Mouse (Mus musculus): ENCODE data around the gene Tpt1. TPM values are rescaled to one million over a fixed set of nuclear protein-coding genes. Genes with fewer than 3 reads are reported as not detected.
A peak's percentile ranks its signal among the peaks of the same experiment; 100 is the strongest.
"Not testable (repeated sequence)": the region's sequence is repeated elsewhere in the genome, so short reads cannot be mapped to it uniquely, and the experiment has no call there.

Tpt1 gene
- polyA plus RNA-seq, 1 experiment from 2014 or later, result 1,351 TPM

DNA sequence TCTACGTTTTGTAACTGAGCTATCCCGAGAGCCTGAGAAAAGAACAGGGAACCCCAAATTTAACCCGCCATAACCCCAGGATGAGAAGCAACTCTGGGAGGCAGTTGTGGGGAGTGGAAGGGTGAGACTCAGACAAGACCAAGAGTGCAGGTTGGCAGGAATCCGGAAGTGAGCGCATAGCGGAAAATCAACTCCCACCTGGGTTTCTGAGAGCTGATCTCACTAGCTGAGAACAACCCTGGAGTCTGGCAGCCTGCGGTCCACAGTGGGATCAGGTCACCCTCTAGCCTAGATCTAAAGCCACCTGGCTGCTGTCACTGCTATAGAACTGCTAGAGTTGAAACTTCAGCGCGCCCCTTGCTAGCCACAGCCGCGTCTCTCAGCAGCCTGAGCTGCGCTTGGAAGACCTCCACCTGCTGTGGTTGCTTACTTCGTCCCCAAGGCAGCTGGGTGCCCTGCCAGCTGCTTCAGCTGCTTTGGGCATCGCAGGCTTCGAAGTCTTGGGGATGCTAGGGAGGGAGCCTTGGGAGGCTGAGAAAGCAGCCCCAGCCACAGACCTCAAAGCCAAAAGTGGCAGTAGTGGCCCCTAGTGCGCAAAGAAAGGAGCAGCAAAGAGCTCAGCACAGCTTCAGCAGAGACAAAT, 10.0 kb upstream of the Tpt1 start:
- H3K27ac ChIP-seq (ENCODE audit: low read length), result peak overlapping the region; percentile 99
- H3K4me3 ChIP-seq (ENCODE audit: low read depth, low read length), result peak overlapping the region; percentile 45
- peak overlapping the region; percentile 97 for H3K4me2 ChIP-seq (replicated peaks; ENCODE audit: low read depth, low read length)
- WGBS, result under 1% methylated on average over 16 of the region's 16 CpGs
- no peaks in the 10 kb centered on the region for H3K9me3 ChIP-seq (ENCODE audit: control insufficient read depth, low read depth, low read length)
- ATAC-seq (ENCODE audit: insufficient number of reproducible peaks, insufficient read depth, low FRiP score, low read depth), result peak; percentile 35
- peak overlapping the region; percentile 73 for H3K9ac ChIP-seq (replicated peaks; ENCODE audit: low read depth, low read length)
- peaks cover 8% of the 10 kb centered on the region for H3K4me1 ChIP-seq (ENCODE audit: control insufficient read depth, insufficient read depth, low read length)
- H3K27me3 ChIP-seq (ENCODE audit: control insufficient read depth, insufficient read depth, low read length), result no peaks in the 10 kb centered on the region
- no peaks in the 10 kb centered on the region for H3K36me3 ChIP-seq (ENCODE audit: control insufficient read depth, insufficient read depth, low read length)

DNA sequence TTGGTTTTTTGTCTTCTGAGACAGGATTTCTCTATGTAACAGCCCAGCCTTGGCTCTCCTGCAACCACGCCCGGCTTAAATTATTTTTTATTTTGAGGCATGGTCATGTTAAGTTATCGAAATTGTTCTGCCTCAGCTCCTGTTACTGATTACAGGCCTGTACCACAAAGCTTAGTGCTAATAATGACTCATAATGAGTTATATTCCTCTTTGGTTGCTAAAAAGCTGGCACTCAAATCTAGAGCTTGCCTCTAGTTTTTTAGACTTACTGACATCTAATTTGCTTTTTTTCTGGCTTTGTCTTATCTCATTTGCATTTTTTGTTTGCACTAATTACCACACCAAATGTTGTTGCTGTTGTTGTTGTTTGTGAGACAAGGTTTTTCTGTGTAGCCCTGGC, 8.3 kb upstream of the Tpt1 start:
- peaks cover 8% of the 10 kb centered on the region for H3K4me1 ChIP-seq (ENCODE audit: control insufficient read depth, insufficient read depth, low read length)
- H3K27ac ChIP-seq (ENCODE audit: low read length), result peak overlapping the region; percentile 48; the same call in 1 of the 2 replicates
- no peak for ATAC-seq (ENCODE audit: insufficient number of reproducible peaks, insufficient read depth, low FRiP score, low read depth)
- no peaks in the 10 kb centered on the region for H3K27me3 ChIP-seq (ENCODE audit: control insufficient read depth, insufficient read depth, low read length)
- no peaks in the 10 kb centered on the region for H3K36me3 ChIP-seq (ENCODE audit: control insufficient read depth, insufficient read depth, low read length)
- no peaks in the 10 kb centered on the region for H3K9me3 ChIP-seq (ENCODE audit: control insufficient read depth, low read depth, low read length)
- H3K4me2 ChIP-seq (replicated peaks; ENCODE audit: low read depth, low read length), result no peak overlapping the region
- no peak overlapping the region for H3K9ac ChIP-seq (replicated peaks; ENCODE audit: low read depth, low read length)
- no peak overlapping the region for H3K4me3 ChIP-seq (ENCODE audit: low read depth, low read length)
- WGBS, result 90% methylated on average over 3 of the region's 3 CpGs

DNA sequence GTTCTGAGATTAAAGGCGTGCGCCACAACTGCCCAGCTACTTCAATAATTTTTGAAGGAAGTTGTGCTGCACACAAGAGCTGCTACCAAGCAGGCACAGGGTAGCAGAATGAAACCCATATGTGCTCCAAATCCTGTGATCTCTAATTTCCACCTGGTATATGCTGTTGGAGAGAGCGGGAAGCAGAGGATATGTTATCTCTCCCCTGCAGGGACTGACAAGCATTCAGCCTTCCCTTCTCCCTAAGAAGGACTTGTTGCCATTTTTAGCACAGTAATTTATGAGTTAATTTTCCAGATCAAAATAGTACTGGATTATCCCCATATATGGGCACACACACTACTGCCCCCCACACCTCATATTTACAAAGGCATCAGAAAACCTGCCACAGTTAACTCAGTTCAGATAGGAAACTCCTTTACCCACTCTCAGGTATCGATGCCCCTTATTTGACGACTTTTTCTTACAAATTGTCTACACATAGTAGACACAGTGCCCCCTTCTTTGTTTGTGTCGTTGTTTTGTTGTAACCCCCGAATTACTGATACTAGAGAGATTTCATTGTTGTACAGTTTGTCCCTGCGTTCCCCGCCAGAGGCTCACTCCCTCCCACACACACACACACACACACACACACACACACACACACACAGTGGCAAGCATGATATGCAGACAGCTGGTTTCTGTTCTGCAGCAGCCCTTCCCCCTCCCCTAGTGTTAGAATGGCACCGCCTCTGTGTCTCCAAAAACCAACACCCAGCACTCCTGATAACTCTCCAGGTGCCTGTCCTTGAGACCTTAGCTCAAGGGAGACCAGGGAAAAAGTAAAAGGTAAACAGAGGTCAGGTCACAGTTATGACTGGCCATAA, 7.6 kb upstream of the Tpt1 start:
- H3K27me3 ChIP-seq (ENCODE audit: control insufficient read depth, insufficient read depth, low read length), result no peaks in the 10 kb centered on the region
- H3K4me1 ChIP-seq (ENCODE audit: control insufficient read depth, insufficient read depth, low read length), result peaks cover 8% of the 10 kb centered on the region
- no peaks in the 10 kb centered on the region for H3K36me3 ChIP-seq (ENCODE audit: control insufficient read depth, insufficient read depth, low read length)
- ATAC-seq (ENCODE audit: insufficient number of reproducible peaks, insufficient read depth, low FRiP score, low read depth), result peak; percentile 35; the same call in 1 of the 2 replicates
- no peak overlapping the region for H3K4me2 ChIP-seq (replicated peaks; ENCODE audit: low read depth, low read length)
- no peak overlapping the region for H3K9ac ChIP-seq (replicated peaks; ENCODE audit: low read depth, low read length)
- no peak overlapping the region for H3K4me3 ChIP-seq (ENCODE audit: low read depth, low read length)
- H3K9me3 ChIP-seq (ENCODE audit: control insufficient read depth, low read depth, low read length), result no peaks in the 10 kb centered on the region
- peak overlapping the region; percentile 48; the same call in 1 of the 2 replicates for H3K27ac ChIP-seq (ENCODE audit: low read length)
- 55% methylated on average over 10 of the region's 10 CpGs for WGBS

DNA sequence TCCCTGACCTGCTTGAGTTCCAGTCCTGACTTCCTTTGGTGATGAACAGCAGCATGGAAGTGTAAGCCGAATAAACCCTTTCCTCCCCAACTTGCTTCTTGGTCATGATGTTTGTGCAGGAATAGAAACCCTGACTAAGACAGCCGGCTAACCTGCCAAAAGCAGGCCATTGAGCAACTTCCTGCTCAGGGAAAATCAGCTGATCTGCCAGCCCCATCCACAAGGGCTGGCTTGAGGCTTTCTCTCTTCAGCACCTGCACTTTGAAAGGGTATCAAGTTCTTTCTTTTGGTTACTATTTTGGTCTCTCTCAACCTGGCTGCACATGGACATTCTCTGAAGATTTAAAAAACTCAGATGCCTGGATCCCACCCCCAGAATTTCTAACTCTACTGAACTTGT, 3.1 kb upstream of the Tpt1 start:
- ATAC-seq (ENCODE audit: insufficient number of reproducible peaks, insufficient read depth, low FRiP score, low read depth); H3K27me3 ChIP-seq (ENCODE audit: control insufficient read depth, insufficient read depth, low read length); H3K27ac ChIP-seq (ENCODE audit: low read length); H3K4me3 ChIP-seq (ENCODE audit: low read depth, low read length); H3K36me3 ChIP-seq (ENCODE audit: control insufficient read depth, insufficient read depth, low read length); H3K4me2 ChIP-seq (replicated peaks; ENCODE audit: low read depth, low read length); H3K9ac ChIP-seq (replicated peaks; ENCODE audit: low read depth, low read length); H3K9me3 ChIP-seq (ENCODE audit: control insufficient read depth, low read depth, low read length): not testable (repeated sequence)
- WGBS, result 61% methylated on average over 1 of the region's 2 CpGs
- peaks cover 11% of the 10 kb centered on the region for H3K4me1 ChIP-seq (ENCODE audit: control insufficient read depth, insufficient read depth, low read length)

DNA sequence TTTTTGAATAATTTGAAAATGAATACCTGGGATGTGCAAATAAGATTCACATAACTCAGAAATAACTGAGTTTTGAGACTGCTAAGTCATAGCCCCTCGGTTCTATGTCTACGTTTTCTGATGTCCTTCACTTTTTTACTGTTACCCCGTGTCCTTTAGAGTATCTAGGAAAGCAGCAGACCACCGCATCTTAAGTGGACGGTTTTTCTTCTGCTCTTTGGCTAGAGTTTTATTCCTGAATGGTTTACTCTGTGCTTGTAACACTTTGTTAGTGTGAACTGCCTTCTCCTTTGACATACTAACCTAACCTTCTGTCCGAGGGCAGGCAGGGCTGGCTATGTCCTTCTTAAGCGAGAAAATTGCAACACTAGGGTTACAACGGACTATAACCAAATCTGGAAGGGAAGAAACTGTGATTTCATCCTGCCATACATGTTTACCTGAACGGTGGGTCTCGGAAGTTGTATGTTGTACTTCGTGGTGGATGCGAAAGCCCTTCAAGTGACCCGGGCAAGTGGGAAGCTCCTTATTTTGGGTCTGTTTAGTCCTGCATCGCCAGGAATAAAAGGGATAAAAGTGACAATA, 690 bp upstream of the Tpt1 start:
- Histone ChIP-seq H3K9ac (replicated peaks; ENCODE audit: low read depth, low read length) (peak overlapping the region; percentile 98), H3K4me3 (ENCODE audit: low read depth, low read length) (peak overlapping the region; percentile 87), H3K27ac (ENCODE audit: low read length) (peak overlapping the region; percentile 98), H3K9me3 (ENCODE audit: control insufficient read depth, low read depth, low read length) (no peaks in the 10 kb centered on the region), H3K4me2 (replicated peaks; ENCODE audit: low read depth, low read length) (peak overlapping the region; percentile 79), H3K4me1 (ENCODE audit: control insufficient read depth, insufficient read depth, low read length) (peaks cover 5% of the 10 kb centered on the region), H3K36me3 (ENCODE audit: control insufficient read depth, insufficient read depth, low read length) (peaks cover 25% of the 10 kb centered on the region), H3K27me3 (ENCODE audit: control insufficient read depth, insufficient read depth, low read length) (no peaks in the 10 kb centered on the region)
- 6% methylated on average over 14 of the region's 14 CpGs for WGBS
- no peak for ATAC-seq (ENCODE audit: insufficient number of reproducible peaks, insufficient read depth, low FRiP score, low read depth)

DNA sequence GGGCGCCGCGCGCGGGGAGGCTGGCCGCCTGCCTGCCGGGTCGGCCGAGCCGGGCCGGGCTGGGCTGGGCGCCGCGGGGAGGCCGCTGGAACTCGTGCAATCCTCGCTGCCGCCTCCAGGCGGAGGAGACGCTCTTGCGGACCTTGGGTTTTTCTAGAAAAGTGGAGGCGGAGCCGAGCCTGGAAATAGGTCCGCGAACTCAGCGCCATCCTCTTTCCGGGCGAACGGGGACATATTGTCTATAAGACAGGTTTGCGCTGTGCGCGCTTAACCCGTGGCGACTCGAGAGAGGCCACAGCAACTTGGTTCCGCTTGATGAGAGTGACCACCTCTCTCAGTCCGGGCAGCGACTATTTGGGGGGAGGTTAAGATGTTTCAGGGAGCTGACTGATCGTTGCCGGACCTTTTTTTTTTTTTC, 814 bp downstream of the Tpt1 start:
- peak overlapping the region; percentile 87 for H3K4me3 ChIP-seq (ENCODE audit: low read depth, low read length)
- peaks cover 38% of the 10 kb centered on the region for H3K36me3 ChIP-seq (ENCODE audit: control insufficient read depth, insufficient read depth, low read length)
- no peaks in the 10 kb centered on the region for H3K27me3 ChIP-seq (ENCODE audit: control insufficient read depth, insufficient read depth, low read length)
- H3K4me2 ChIP-seq (replicated peaks; ENCODE audit: low read depth, low read length), result peak overlapping the region; percentile 53
- ATAC-seq (ENCODE audit: insufficient number of reproducible peaks, insufficient read depth, low FRiP score, low read depth), result peak; percentile 61
- peak overlapping the region; percentile 98 for H3K27ac ChIP-seq (ENCODE audit: low read length)
- H3K9me3 ChIP-seq (ENCODE audit: control insufficient read depth, low read depth, low read length), result no peaks in the 10 kb centered on the region
- H3K9ac ChIP-seq (replicated peaks; ENCODE audit: low read depth, low read length), result peak overlapping the region; percentile 98
- WGBS, result under 1% methylated on average over 39 of the region's 40 CpGs
- H3K4me1 ChIP-seq (ENCODE audit: control insufficient read depth, insufficient read depth, low read length), result peaks cover 5% of the 10 kb centered on the region

DNA sequence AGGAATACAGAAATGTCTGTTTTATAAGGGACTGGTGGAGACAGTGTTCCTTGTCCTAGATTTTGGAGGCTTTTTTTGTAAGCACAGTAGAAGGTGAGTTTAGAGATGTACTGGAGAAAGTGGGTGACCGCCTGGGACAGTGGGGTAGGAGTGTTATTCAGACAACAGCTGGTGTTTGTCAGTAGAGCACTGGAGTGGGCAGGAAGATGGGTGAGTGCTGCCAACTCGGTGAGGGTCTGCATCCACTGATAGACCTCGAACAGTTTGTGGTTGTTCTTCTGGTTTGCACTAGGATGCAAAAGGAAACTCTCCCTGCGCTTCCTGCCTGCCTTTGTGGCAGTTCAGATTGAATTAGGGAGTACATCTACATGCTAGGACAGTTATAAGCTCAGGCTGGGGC, 2.8 kb downstream of the Tpt1 start:
- Histone ChIP-seq H3K4me2 (replicated peaks; ENCODE audit: low read depth, low read length) (no peak overlapping the region), H3K27ac (ENCODE audit: low read length) (no peak overlapping the region), H3K9me3 (ENCODE audit: control insufficient read depth, low read depth, low read length) (no peaks in the 10 kb centered on the region), H3K4me3 (ENCODE audit: low read depth, low read length) (no peak overlapping the region), H3K4me1 (ENCODE audit: control insufficient read depth, insufficient read depth, low read length) (peaks cover 5% of the 10 kb centered on the region), H3K27me3 (ENCODE audit: control insufficient read depth, insufficient read depth, low read length) (no peaks in the 10 kb centered on the region), H3K36me3 (ENCODE audit: control insufficient read depth, insufficient read depth, low read length) (peaks cover 43% of the 10 kb centered on the region), H3K9ac (replicated peaks; ENCODE audit: low read depth, low read length) (no peak overlapping the region)
- 78% methylated on average over 4 of the region's 4 CpGs for WGBS
- ATAC-seq (ENCODE audit: insufficient number of reproducible peaks, insufficient read depth, low FRiP score, low read depth), result no peak

DNA sequence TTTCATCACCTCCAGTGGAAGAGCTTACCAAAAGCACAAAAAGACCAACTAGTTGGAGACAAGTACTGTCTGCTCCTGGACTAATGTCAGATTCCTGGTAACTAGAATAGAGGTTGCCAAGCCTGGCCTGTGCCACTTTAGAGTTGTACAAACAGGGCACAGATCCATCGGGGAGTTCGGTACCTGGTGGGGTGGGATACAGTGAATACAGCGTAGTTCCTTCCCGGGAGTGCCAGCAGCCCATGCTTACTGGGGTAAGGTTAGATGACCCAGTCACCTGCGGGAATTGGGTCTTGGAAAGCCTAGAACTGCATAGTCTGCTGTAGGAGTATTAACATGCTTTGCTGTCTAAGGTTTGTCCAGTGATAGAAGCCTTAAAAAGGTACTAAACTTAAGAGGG, 3.6 kb downstream of the Tpt1 start:
- ATAC-seq (ENCODE audit: insufficient number of reproducible peaks, insufficient read depth, low FRiP score, low read depth), result no peak
- 97% methylated on average over 5 of the region's 5 CpGs for WGBS
- Histone ChIP-seq H3K27me3 (ENCODE audit: control insufficient read depth, insufficient read depth, low read length) (no peaks in the 10 kb centered on the region), H3K9ac (replicated peaks; ENCODE audit: low read depth, low read length) (no peak overlapping the region), H3K36me3 (ENCODE audit: control insufficient read depth, insufficient read depth, low read length) (peaks cover 43% of the 10 kb centered on the region), H3K4me3 (ENCODE audit: low read depth, low read length) (no peak overlapping the region), H3K4me2 (replicated peaks; ENCODE audit: low read depth, low read length) (no peak overlapping the region), H3K4me1 (ENCODE audit: control insufficient read depth, insufficient read depth, low read length) (peaks cover 5% of the 10 kb centered on the region), H3K27ac (ENCODE audit: low read length) (no peak overlapping the region), H3K9me3 (ENCODE audit: control insufficient read depth, low read depth, low read length) (no peaks in the 10 kb centered on the region)
